10 mouse cellular contexts compared by ENCODE assay signal in the genomic region with DNA sequence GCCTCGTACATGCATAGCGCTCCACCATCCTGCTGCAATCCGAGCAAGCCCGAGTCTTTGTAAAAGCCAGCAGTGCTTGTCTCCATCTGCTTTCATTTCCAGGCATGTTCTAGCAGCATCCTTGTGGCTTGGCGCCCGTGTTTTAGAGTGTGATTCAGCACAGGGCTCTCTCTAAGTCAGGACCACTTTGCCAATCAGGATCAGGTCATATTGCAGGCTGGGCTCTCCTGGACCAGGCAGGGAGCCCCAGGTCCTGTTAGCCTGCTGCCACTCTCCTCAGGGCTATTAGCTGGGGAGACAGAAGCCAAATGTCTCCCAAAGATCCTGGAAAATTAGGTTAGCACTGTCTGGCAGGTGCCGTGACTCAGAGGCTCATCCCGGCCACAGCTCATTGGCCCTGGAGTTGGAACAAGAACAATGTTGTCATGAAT.
A peak's percentile ranks its signal among the peaks of the same experiment; 100 is the strongest.
DNase-seq lines count a peak whose midpoint lies in the region; ATAC-seq and TF ChIP-seq lines count a peak whose summit lies in the region.
"Had no signal": no experiment of that assay in that cellular context is flagged by ENCODE, and none has a peak within 500 bp of the region (broad histone marks: within the 10 kb centered on the region; RNA-seq: fewer than 3 reads in every experiment).

No protein-coding gene starts in this region.

- H3K27me3 ChIP-seq in hindbrain, embryonic 16.5 days (replicated peaks; ENCODE audit: control insufficient read depth, insufficient read depth, low read length), result no peaks in the 10 kb centered on the region
- H3K27me3 ChIP-seq in hindbrain, embryonic 10.5 days (ENCODE audit: insufficient read depth, poor library complexity, severe bottlenecking), result no peaks in the 10 kb centered on the region
- H3K27me3 ChIP-seq in stomach, embryonic 16.5 days (ENCODE audit: control insufficient read depth, insufficient read depth, low read length), result no peaks in the 10 kb centered on the region
- no peaks in the 10 kb centered on the region for H3K27me3 ChIP-seq in thymus, adult 2 months (ENCODE audit: control insufficient read depth, insufficient read depth, low read length)

- H3K27ac ChIP-seq in hindbrain, embryonic 16.5 days (ENCODE audit: low read depth, low read length), result no peak overlapping the region
- H3K27ac ChIP-seq in hindbrain, embryonic 10.5 days, result no peak overlapping the region
- H3K27ac ChIP-seq in stomach, embryonic 16.5 days (ENCODE audit: low read length), result peak overlapping the region; percentile 53
- no peak overlapping the region for H3K27ac ChIP-seq in thymus, adult 2 months (ENCODE audit: control insufficient read depth, insufficient read depth, low read length)

- H3K9ac ChIP-seq in hindbrain, embryonic 16.5 days (ENCODE audit: low read depth, low read length), result no peak overlapping the region
- 0 out of 2 replicates have a peak overlapping the region, but pooled peaks have one; percentile 7 for H3K9ac ChIP-seq in stomach, embryonic 16.5 days (ENCODE audit: low read length)

- no peak overlapping the region for H3K4me2 ChIP-seq in hindbrain, embryonic 16.5 days (ENCODE audit: low read length)
- no peak overlapping the region for H3K4me2 ChIP-seq in stomach, embryonic 16.5 days (ENCODE audit: low read depth, low read length)
- H3K4me2 ChIP-seq: midbrain, embryonic 11.5 days had no signal

- no peaks in the 10 kb centered on the region for H3K36me3 ChIP-seq in hindbrain, embryonic 16.5 days (ENCODE audit: control insufficient read depth, insufficient read depth, low read length)
- H3K36me3 ChIP-seq in hindbrain, embryonic 10.5 days, result no peaks in the 10 kb centered on the region
- H3K36me3 ChIP-seq in stomach, embryonic 16.5 days (ENCODE audit: control insufficient read depth, insufficient read depth, low read length), result no peaks in the 10 kb centered on the region
- no peaks in the 10 kb centered on the region for H3K36me3 ChIP-seq in thymus, adult 2 months (ENCODE audit: control insufficient read depth, insufficient read depth, low read length)
- H3K36me3 ChIP-seq: G1E had no signal

- DNase-seq in hindbrain, embryonic 10.5 days (ENCODE audit: low spot score), result no peak
- DNase-seq in cerebellum, adult 8-10 months, result peak; percentile 51
- peak; percentile 37 to 50 for DNase-seq in layer of hippocampus, postnatal 14 days (ENCODE audit: low spot score in 2 of 2)
- no peak for DNase-seq in thymus, adult 2 months
- DNase-seq in embryo, embryonic 11 days, result no peak
- DNase-seq: liver had no signal

- H3K4me3 ChIP-seq in hindbrain, embryonic 16.5 days (ENCODE audit: low read length), result no peak overlapping the region
- H3K4me3 ChIP-seq in hindbrain, embryonic 10.5 days, result no peak overlapping the region
- no peak overlapping the region for H3K4me3 ChIP-seq in stomach, embryonic 16.5 days (replicated peaks; ENCODE audit: low read length)
- H3K4me3 ChIP-seq in thymus, adult 2 months (ENCODE audit: control insufficient read depth, insufficient read depth, low read length), result no peak overlapping the region

- no peak for TF ChIP-seq POLR2A in thymus, adult 2 months (IDR thresholded peaks at IDR 0.05; ENCODE audit: control insufficient read depth, extremely low read depth, insufficient read depth, low read length, poor library complexity)

- no peaks in the 10 kb centered on the region for H3K9me3 ChIP-seq in hindbrain, embryonic 16.5 days (ENCODE audit: control insufficient read depth, low read length)
- no peaks in the 10 kb centered on the region for H3K9me3 ChIP-seq in hindbrain, embryonic 10.5 days
- no peaks in the 10 kb centered on the region for H3K9me3 ChIP-seq in stomach, embryonic 16.5 days (replicated peaks; ENCODE audit: control insufficient read depth, low read length)
- H3K9me3 ChIP-seq: G1E had no signal

- no peaks in the 10 kb centered on the region for H3K4me1 ChIP-seq in hindbrain, embryonic 16.5 days (ENCODE audit: control insufficient read depth, insufficient read depth, low read depth, low read length)
- no peaks in the 10 kb centered on the region for H3K4me1 ChIP-seq in hindbrain, embryonic 10.5 days (replicated peaks)
- H3K4me1 ChIP-seq in stomach, embryonic 16.5 days (ENCODE audit: control insufficient read depth, insufficient read depth, low read length), result no peaks in the 10 kb centered on the region
- H3K4me1 ChIP-seq in thymus, adult 2 months (replicated peaks; ENCODE audit: control insufficient read depth, insufficient read depth, low read length), result no peaks in the 10 kb centered on the region

- ATAC-seq in hindbrain, embryonic 16.5 days, result 0 out of 2 replicates have a peak, but pooled peaks have one; percentile 40
- ATAC-seq in stomach, embryonic 16.5 days (ENCODE audit: insufficient read depth, low FRiP score), result no peak

- no peak for TF ChIP-seq CTCF in thymus, adult 2 months (IDR thresholded peaks at IDR 0.05; ENCODE audit: borderline replicate concordance, control insufficient read depth, extremely low read depth, insufficient read depth, low read length, poor library complexity)

- WGBS in hindbrain, embryonic 16.5 days, result 73% methylated on average over 8 of the region's 8 CpGs
- WGBS in hindbrain, embryonic 10.5 days, result 81% methylated on average over 8 of the region's 8 CpGs
- 70% methylated on average over 8 of the region's 8 CpGs for WGBS in stomach, embryonic 16.5 days
- 84% methylated on average over 8 of the region's 8 CpGs for WGBS in thymus, adult 2 months

Comparison
In these comparisons a context has a peak if more than half of its experiments do, and no peak if none do; other contexts are left out.
1. DNase-seq: peak in cerebellum, adult 8-10 months (single experiment) and layer of hippocampus, postnatal 14 days (2 of 2); none in hindbrain, embryonic 10.5 days (single experiment), thymus, adult 2 months (single experiment) and embryo, embryonic 11 days (single experiment).